Mouse (Mus musculus) cortical plate, adult 2 months (tissue): ENCODE results near the gene Ube2j1.

Source experiments
- CTCF ChIP-seq: fragments of 200-500 bp; IDR thresholded peaks from 2 replicates; pipeline ENCODE4 v1.5.1; 2011; ENCODE audit warnings: mild to moderate bottlenecking, control low read depth, low read length; ENCODE audit not compliant: insufficient read depth; ENCODE audit errors: extremely low read depth
- POLR2A ChIP-seq: fragments of 200-500 bp; IDR thresholded peaks from 2 replicates; pipeline ENCODE4 v1.6.1; 2011; ENCODE audit warnings: mild to moderate bottlenecking, low read length, control low read depth; ENCODE audit not compliant: insufficient read depth; ENCODE audit errors: extremely low read depth

- no peak for TF ChIP-seq CTCF
- peak; percentile 66; the same call in 1 of the 2 replicates for TF ChIP-seq POLR2A
Measured at GRCm38 (mm10) chr4:33031195-33031960, at the start of gene Ube2j1.
